Mouse (Mus musculus): ENCODE data around the gene Lamp3.

- TF ChIP-seq CTCF (IDR thresholded peaks at IDR 0.05; ENCODE audit: extremely low read depth, insufficient read length, insufficient replicate concordance, low read depth, low read length) (no peak), POLR2A (IDR thresholded peaks at IDR 0.05; ENCODE audit: low read depth, low read length) (no peak)
Measured at GRCm38 (mm10) chr16:19706216-19706615, at the start of gene Lamp3.
